Mouse (Mus musculus) kidney, postnatal 0 days (tissue): ENCODE measurements at regions not wholly inside any gene's neighbourhood (a gene's known extent, or its start where the extent isn't known, plus 50 kb on each side); places are given as distances from the start of the nearest gene placed in this dataset.
"Not testable (repeated sequence)": the region's sequence is repeated elsewhere in the genome, so short reads cannot be mapped to it uniquely, and the experiment has no call there.

Experiments used
- ATAC-seq: fragments of 200-750 bp; cut with Nextera tagmentation; replicated peaks from 2 replicates; pipeline ENCODE4 v1.8.0; 2017; ENCODE audit warnings: low read depth, moderate number of reproducible peaks, moderate TSS enrichment, moderate library complexity; ENCODE audit not compliant: low FRiP score
- DNase-seq: peaks from one replicate; pipeline ENCODE4 v3.0.0-alpha.2; 2016; ENCODE audit warnings: low spot score
- H3K27ac ChIP-seq: fragments of 300-500 bp; sonication (generic); 2 replicates; pipeline ENCODE4 v1.5.1; 2014; ENCODE audit warnings: mild to moderate bottlenecking
- H3K27me3 ChIP-seq: fragments of 300-500 bp; sonication (generic); 2 replicates; pipeline ENCODE4 v1.6.1; 2014; ENCODE audit warnings: low read length, mixed read lengths; ENCODE audit not compliant: insufficient read depth
- H3K36me3 ChIP-seq: fragments of 300-500 bp; sonication (generic); 2 replicates; pipeline ENCODE4 v1.6.1; 2014; ENCODE audit warnings: low read length, mixed read lengths; ENCODE audit not compliant: insufficient read depth
- H3K4me1 ChIP-seq: fragments of 300-500 bp; sonication (generic); replicated peaks from 2 replicates; pipeline ENCODE4 v1.6.1; 2014; ENCODE audit warnings: antibody characterized with exemption, low read length, mixed read lengths; ENCODE audit not compliant: insufficient read depth
- H3K4me2 ChIP-seq: fragments of 300-500 bp; sonication (generic); 2 replicates; pipeline ENCODE4 v1.6.1; 2014; ENCODE audit warnings: mild to moderate bottlenecking, low read length, moderate library complexity, mixed read lengths
- H3K4me3 ChIP-seq: fragments of 300-500 bp; sonication (generic); replicated peaks from 2 replicates; pipeline ENCODE4 v1.5.1; 2014; ENCODE audit warnings: low read depth, low read length
- H3K9ac ChIP-seq: fragments of 300-500 bp; sonication (generic); 2 replicates; pipeline ENCODE4 v1.6.1; 2014; ENCODE audit warnings: low read depth, low read length
- H3K9me3 ChIP-seq: fragments of 300-500 bp; sonication (generic); replicated peaks from 2 replicates; pipeline ENCODE4 v1.6.1; 2016; ENCODE audit warnings: low read length, inconsistent platforms, mixed read lengths
- CTCF ChIP-seq: IDR thresholded peaks from 2 replicates; pipeline ENCODE4 v1.5.1; 2016; ENCODE audit warnings: antibody characterized with exemption, low read depth, mild to moderate bottlenecking, moderate library complexity
- WGBS: fragments of 180-500 bp; shearing (Covaris S2); extraction: QIAGEN DNeasy Blood & Tissue Kit; methylation state at CpG from one replicate; pipeline ENCODE4 v1.1.7; 2014; 5-methylcytosine and 5-hydroxymethylcytosine counted together

- 83% methylated on average over 2 of the region's 2 CpGs for WGBS
- H3K9ac ChIP-seq: not testable (repeated sequence)
Measured at GRCm38 (mm10) chrX:121114766-121115165, 801.9 kb upstream of the H2afb3 start.

DNA sequence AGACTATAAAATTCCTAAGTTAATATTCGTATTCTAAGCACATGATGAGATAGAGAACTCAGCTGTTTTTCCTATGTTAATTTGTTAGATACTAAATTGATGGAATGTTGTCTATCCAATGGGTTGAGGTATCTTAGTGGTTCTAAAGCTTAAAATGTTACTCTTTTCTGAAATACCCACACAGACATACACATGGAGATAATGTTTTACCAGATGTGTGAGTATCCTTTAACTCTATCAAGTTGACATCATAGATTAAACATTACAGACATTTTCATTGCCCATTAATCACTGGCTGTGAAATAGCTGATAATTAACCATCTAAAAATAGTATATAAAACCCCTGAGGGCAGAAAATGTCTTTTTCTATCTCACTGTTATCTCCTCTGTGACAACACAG, 767.0 kb upstream of the H2afb3 start:
- no peaks in the 10 kb centered on the region for H3K4me1 ChIP-seq
- H3K9me3 ChIP-seq: no peaks in the 10 kb centered on the region
- no peaks in the 10 kb centered on the region for H3K36me3 ChIP-seq
- no peak overlapping the region for H3K27ac ChIP-seq
- no peak for TF ChIP-seq CTCF
- WGBS: 54% methylated on average over 1 of the region's 1 CpGs
- DNase-seq (peak; percentile 0), ATAC-seq (no peak; the same call in 1 of the 2 replicates)
- H3K4me3 ChIP-seq: no peak overlapping the region
- H3K4me2 ChIP-seq: no peak overlapping the region
- H3K9ac ChIP-seq: no peak overlapping the region
- H3K27me3 ChIP-seq: no peaks in the 10 kb centered on the region

More at GRCm38 (mm10) chrX:121114766-121115165, 801.9 kb upstream of the H2afb3 start:
- not testable (repeated sequence) for H3K4me1 ChIP-seq, H3K9me3 ChIP-seq, H3K27me3 ChIP-seq, H3K4me3 ChIP-seq, H3K4me2 ChIP-seq, H3K27ac ChIP-seq, H3K36me3 ChIP-seq, ATAC-seq, DNase-seq
